Mouse (Mus musculus) E14TG2a.4 (cell line): Measurements from ENCODE around the gene Pecam1.

ENCODE experiments used
- H3K27me3 ChIP-seq: 2 replicates; pipeline ENCODE4 v1.6.1; 2014; ENCODE audit warnings: low read length, control low read depth; ENCODE audit not compliant: insufficient read depth
- H3K36me3 ChIP-seq: 2 replicates; pipeline ENCODE4 v1.6.1; 2014; ENCODE audit warnings: low read length, control low read depth; ENCODE audit not compliant: insufficient read depth
- H3K4me1 ChIP-seq: replicated peaks from 2 replicates; pipeline ENCODE4 v1.6.1; 2014; ENCODE audit warnings: low read depth, low read length, control low read depth
- H3K4me3 ChIP-seq: replicated peaks from 2 replicates; pipeline ENCODE4 v1.5.1; 2014; ENCODE audit warnings: mild to moderate bottlenecking, low read length
- H3K9me3 ChIP-seq: 2 replicates; pipeline ENCODE4 v1.6.1; 2014; ENCODE audit warnings: low read length, control low read depth
- CTCF ChIP-seq: conservative IDR thresholded peaks from 2 replicates; pipeline ENCODE4 v1.5.1; 2014; ENCODE audit warnings: low read length
- NANOG ChIP-seq: IDR thresholded peaks from 2 replicates; pipeline ENCODE4 v1.6.1; 2014; ENCODE audit warnings: borderline replicate concordance, low read length, mixed read lengths
- POU5F1 ChIP-seq: IDR thresholded peaks from 2 replicates; pipeline ENCODE4 v1.6.1; 2014; ENCODE audit warnings: low read length, borderline replicate concordance

Pecam1 gene

DNA sequence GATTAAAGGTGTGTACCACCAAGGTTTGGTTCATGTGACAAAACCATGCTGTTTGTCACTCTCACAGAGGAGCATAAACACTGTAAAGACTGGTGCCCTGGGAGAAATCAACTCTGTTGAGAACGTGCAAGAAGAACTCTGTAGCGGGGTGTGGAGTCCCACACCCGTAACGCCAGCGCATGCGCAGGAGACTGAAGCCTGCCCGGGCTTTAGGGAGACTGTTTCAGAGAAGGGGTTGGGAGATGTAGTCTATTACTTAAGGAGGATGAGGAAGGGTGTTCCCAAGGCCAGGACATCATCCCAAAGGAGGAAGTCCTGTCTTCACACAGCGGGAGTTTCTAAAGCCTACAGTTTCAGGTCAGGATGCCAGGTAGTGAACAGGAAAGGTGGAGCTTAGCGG lies 51.3 kb downstream of the Pecam1 start:
- H3K36me3 ChIP-seq = peaks cover 67% of the 10 kb centered on the region
- H3K4me1 ChIP-seq = peaks cover 64% of the 10 kb centered on the region
- no peak for TF ChIP-seq NANOG
- TF ChIP-seq POU5F1 = no peak
- no peak for TF ChIP-seq CTCF
- no peaks in the 10 kb centered on the region for H3K9me3 ChIP-seq
- no peak overlapping the region for H3K4me3 ChIP-seq
- H3K27me3 ChIP-seq = no peaks in the 10 kb centered on the region

DNA sequence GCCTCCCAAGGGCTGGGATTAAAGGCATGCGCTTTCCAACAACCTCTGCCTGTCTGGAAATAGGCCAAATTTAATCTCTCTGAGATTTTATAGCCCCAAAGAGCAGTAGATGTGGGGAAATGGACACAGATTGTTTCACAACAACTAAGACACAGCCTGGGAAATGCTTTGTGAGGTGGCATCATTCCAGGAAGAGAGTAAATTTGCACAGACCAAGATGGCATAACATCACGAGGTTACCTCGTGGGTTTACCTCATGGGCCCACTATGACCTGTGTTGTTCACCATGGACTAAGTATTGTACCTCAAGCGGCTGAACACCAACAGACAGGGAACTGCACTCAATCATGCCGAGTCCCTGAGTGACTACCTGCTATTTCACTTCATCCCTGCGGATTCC lies 52.1 kb downstream of the Pecam1 start:
- Histone ChIP-seq H3K4me3 (no peak overlapping the region), H3K4me1 (peaks cover 57% of the 10 kb centered on the region), H3K36me3 (peaks cover 67% of the 10 kb centered on the region), H3K27me3 (no peaks in the 10 kb centered on the region), H3K9me3 (no peaks in the 10 kb centered on the region)
- TF ChIP-seq POU5F1 (no peak), CTCF (no peak), NANOG (no peak)

DNA sequence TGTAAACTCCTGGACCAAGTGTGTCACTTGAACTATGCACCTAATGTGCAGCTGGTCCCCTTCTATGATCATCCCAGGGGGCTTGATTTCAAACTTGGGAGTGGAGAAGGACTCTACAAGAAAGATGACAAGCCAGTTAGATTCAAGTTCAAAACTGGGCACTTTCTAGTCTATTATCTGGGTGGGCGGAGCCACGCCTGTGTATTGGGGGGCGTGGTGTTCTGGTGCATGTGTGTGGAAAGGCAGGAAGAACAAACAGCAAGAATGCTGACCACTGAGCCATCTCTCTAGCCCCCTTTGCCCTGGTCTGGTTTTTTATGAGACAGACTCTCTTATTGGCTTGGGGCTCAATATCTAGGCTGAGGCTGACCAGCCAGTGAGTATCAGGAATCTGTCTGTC lies 54.5 kb downstream of the Pecam1 start:
- peaks cover 76% of the 10 kb centered on the region for H3K36me3 ChIP-seq
- TF ChIP-seq CTCF (no peak), POU5F1 (no peak), NANOG (no peak)
- peaks cover 60% of the 10 kb centered on the region for H3K4me1 ChIP-seq
- no peak overlapping the region for H3K4me3 ChIP-seq
- no peaks in the 10 kb centered on the region for H3K9me3 ChIP-seq
- H3K27me3 ChIP-seq = no peaks in the 10 kb centered on the region

DNA sequence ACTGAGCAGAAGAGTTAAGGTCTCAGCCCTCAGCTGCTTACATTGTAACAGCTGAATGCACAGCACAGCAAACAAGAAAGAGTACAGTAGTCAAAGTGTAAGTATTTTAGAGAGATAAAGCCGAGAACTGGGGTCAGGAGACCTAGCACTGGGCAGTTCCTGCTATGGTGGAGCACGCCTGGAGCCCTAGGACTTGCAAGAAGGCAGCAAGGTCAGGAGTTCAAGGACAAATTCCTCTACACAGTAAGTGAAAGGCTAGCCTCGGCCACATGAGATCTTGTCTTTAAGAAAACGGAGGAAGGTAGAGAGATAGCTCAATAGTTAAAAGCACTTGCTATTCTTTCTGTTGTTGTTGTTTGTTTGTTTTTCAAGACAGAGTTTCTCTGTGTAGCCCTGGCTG lies 57.5 kb downstream of the Pecam1 start:
- Histone ChIP-seq H3K36me3 (peaks cover 83% of the 10 kb centered on the region), H3K27me3 (no peaks in the 10 kb centered on the region), H3K4me1 (peaks cover 57% of the 10 kb centered on the region), H3K4me3 (no peak overlapping the region), H3K9me3 (no peaks in the 10 kb centered on the region)
- TF ChIP-seq POU5F1 (no peak), NANOG (no peak), CTCF (no peak)

DNA sequence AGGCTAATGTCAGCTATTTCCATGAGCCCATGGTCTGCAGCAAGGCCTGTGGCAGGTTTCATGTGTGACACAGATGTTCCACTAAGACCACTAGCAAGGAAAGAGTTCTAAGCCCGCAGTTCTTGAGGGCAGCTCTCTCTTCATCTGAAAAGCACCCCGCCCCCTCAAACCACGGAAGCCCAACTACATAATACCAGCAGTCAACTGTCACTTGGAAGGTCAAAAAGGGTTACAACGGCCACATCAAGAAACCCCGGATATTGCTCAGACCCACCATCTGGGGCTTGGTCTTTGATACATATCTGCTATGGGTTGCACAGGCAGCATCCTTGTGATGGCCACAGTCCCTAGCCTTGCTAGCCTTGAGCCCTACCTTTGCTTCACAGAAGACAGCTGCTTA lies 62.1 kb downstream of the Pecam1 start:
- no peak overlapping the region for H3K4me3 ChIP-seq
- TF ChIP-seq NANOG = no peak
- no peak for TF ChIP-seq CTCF
- no peak for TF ChIP-seq POU5F1
- H3K9me3 ChIP-seq = no peaks in the 10 kb centered on the region
- peaks cover 35% of the 10 kb centered on the region for H3K4me1 ChIP-seq
- H3K36me3 ChIP-seq = peaks cover 87% of the 10 kb centered on the region
- no peaks in the 10 kb centered on the region for H3K27me3 ChIP-seq

DNA sequence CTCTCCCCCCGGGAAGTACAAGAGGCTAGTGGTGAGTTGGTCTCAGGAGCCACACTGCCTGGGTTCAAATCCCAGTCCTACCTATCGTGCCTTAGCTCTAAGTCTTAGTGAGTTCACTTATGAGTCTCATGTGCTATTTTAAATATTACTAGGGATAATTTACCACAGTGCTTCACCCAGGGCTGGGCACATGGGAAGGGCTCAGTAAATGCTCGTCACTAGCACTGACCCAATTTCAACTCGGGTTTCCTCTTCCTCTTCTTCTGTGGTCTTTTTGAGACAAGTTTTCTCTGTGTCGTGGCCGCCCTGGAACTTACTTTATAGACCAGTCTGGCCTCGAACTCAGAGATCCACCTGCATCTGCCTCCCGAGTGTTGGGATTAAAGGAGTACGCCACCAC lies 63.1 kb downstream of the Pecam1 start:
- TF ChIP-seq CTCF (no peak), NANOG (no peak), POU5F1 (no peak)

DNA sequence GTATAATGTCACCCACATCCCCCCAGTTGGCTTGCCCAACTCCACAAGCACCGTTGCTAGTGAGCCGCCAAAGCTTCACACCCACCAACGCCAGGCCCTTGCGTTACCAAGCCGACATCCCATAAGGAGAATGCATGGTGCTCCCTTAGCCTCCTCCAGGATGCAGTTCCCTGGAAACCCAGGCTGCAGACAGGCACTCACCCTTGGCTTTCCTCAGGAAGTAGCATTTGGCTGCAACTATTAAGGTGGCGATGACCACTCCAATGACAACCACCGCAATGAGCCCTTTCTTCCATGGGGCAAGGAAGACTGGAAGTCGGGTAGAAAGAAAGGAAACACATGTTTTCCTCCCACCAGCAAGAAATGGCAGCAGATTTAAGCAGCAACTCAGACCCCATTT lies 66.4 kb downstream of the Pecam1 start:
- peaks cover 96% of the 10 kb centered on the region for H3K36me3 ChIP-seq
- no peaks in the 10 kb centered on the region for H3K9me3 ChIP-seq
- peaks cover 19% of the 10 kb centered on the region for H3K4me1 ChIP-seq
- TF ChIP-seq NANOG (no peak), CTCF (no peak), POU5F1 (no peak)
- H3K4me3 ChIP-seq = no peak overlapping the region
- H3K27me3 ChIP-seq = no peaks in the 10 kb centered on the region

More for the DNA sequence above, 63.1 kb downstream of the Pecam1 start:
- Histone ChIP-seq H3K36me3 (peaks cover 89% of the 10 kb centered on the region), H3K27me3 (no peaks in the 10 kb centered on the region), H3K9me3 (no peaks in the 10 kb centered on the region), H3K4me1 (peaks cover 27% of the 10 kb centered on the region), H3K4me3 (no peak overlapping the region)

DNA sequence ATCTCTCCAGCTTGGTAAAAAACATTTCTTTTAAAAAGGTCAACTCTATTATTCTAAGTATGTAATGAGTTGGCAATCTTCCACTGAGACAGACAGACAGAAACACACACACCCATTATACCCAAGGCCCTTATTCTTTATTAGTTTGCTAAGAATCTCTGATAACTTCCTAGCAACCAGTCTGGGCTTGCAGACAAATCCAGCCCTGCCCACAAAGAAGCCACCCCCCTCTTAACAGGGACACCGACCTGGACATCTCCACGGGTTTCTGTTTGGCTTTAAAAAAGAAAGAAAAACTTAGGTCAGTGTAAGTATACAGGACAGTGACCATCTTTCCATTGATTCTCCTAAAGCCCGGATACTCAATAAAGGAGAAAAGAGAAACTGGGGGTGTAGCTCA lies 67.1 kb downstream of the Pecam1 start:
- Histone ChIP-seq H3K27me3 (no peaks in the 10 kb centered on the region), H3K4me1 (peaks cover 15% of the 10 kb centered on the region), H3K36me3 (peaks cover 96% of the 10 kb centered on the region), H3K4me3 (no peak overlapping the region), H3K9me3 (no peaks in the 10 kb centered on the region)
- TF ChIP-seq NANOG (no peak), POU5F1 (no peak), CTCF (no peak)

DNA sequence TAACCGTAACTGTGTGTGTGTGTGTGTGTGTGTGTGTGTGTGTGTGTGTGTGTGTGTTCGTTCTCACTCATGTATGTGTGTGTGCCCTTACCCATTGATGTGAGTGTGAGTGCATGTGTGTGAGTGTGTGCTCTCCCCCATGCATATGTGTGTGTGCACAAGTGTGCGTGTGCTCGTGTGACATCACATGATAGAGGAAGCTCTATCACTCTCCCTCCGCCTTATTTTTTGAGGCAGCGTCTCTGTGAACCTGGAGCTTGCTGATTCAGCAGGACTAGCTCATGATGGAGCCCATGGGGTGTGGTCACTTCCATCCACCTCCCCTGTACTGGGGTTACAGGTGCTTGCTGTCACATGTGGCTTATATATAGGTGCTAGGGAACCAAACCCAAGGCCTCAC lies 69.3 kb downstream of the Pecam1 start:
- H3K9me3 ChIP-seq = no peaks in the 10 kb centered on the region
- no peaks in the 10 kb centered on the region for H3K27me3 ChIP-seq
- TF ChIP-seq NANOG (no peak), CTCF (no peak), POU5F1 (no peak)
- H3K4me1 ChIP-seq = peaks cover 21% of the 10 kb centered on the region
- H3K36me3 ChIP-seq = peaks cover 94% of the 10 kb centered on the region
- H3K4me3 ChIP-seq = no peak overlapping the region
